19 mouse cellular contexts compared by ENCODE assay signal in genomic region chr3:102261517-102261916, GRCm38 (mm10). TPM values are rescaled to one million over a fixed set of nuclear protein-coding genes. Genes with fewer than 3 reads are reported as not detected.
DNase-seq lines count a peak whose midpoint lies in the region; ATAC-seq and TF ChIP-seq lines count a peak whose summit lies in the region.
"Had no signal": no experiment of that assay in that cellular context is flagged by ENCODE, and none has a peak within 500 bp of the region (broad histone marks: within the 10 kb centered on the region; RNA-seq: fewer than 3 reads in every experiment).

No protein-coding gene starts in this region.

- no peak for TF ChIP-seq POLR2A in cortical plate, adult 2 months (IDR thresholded peaks at IDR 0.05; ENCODE audit: extremely low read depth, insufficient read depth, low read length)

- H3K27ac ChIP-seq in layer of hippocampus, adult 2 months = peak overlapping the region; percentile 83
- H3K27ac ChIP-seq in cortical plate, adult 2 months (ENCODE audit: insufficient read depth, low read length) = peak overlapping the region; percentile 69; the same call in 1 of the 2 replicates
- H3K27ac ChIP-seq: embryonic facial prominence, embryonic 13.5 days; forebrain, embryonic 12.5 days; heart, adult 2 months; heart, embryonic 13.5 days; hindbrain, embryonic 15.5 days had no signal

- no peak for ATAC-seq in megakaryocyte, adult 5-6 weeks (ENCODE audit: poor library complexity, severe bottlenecking)
- ATAC-seq: forebrain, embryonic 16.5 days; intestine, embryonic 16.5 days had no signal

- no peak for TF ChIP-seq CTCF in layer of hippocampus, adult 2 months (conservative IDR thresholded peaks at IDR 0.05)
- no peak for TF ChIP-seq CTCF in cortical plate, adult 2 months (IDR thresholded peaks at IDR 0.05; ENCODE audit: extremely low read depth, insufficient read depth, low read length)

- no peaks in the 10 kb centered on the region for H3K4me1 ChIP-seq in cortical plate, adult 2 months (ENCODE audit: control insufficient read depth, insufficient read depth, low read length)
- H3K4me1 ChIP-seq: forebrain, embryonic 12.5 days had no signal

- DNase-seq in layer of hippocampus, adult 2 months (ENCODE audit: low spot score in 2 of 2) = no peak
- DNase-seq in layer of hippocampus, adult 18-20 months (ENCODE audit: low spot score in 2 of 2) = no peak
- peak; percentile 63 for DNase-seq in 3134 (ENCODE audit: extremely low read depth, insufficient read length, low spot score)
- DNase-seq in 3T3-L1 (ENCODE audit: low read depth, low spot score) = peak; percentile 64
- DNase-seq: cerebellum, adult 11 months; cerebellum, adult 8-10 months; cerebellum, postnatal 14 days; gastrocnemius, postnatal 10 days; heart, adult 2 months; heart, postnatal 36 days had no signal

- H3K4me3 ChIP-seq in layer of hippocampus, adult 2 months = no peak overlapping the region
- no peak overlapping the region for H3K4me3 ChIP-seq in cortical plate, adult 2 months (ENCODE audit: insufficient read depth, low read length)
- H3K4me3 ChIP-seq: embryonic facial prominence, embryonic 13.5 days; forebrain, embryonic 12.5 days; heart, adult 2 months; heart, embryonic 13.5 days; hindbrain, embryonic 15.5 days had no signal

RNA-seq across cellular contexts. Expression of gene Vangl1, which starts 57.0 kb away (rescaled TPM):
- 1 to 10 TPM; 4.2 to 5.8 TPM for total RNA-seq in layer of hippocampus, adult 2 months (2021)
- total RNA-seq in layer of hippocampus, adult 18-20 months (2021) = 1 to 10 TPM; 5.5 to 7.8 TPM
- polyA plus RNA-seq in cortical plate, adult 2 months (2012; rRNA removed) = 4.5 and 5.0 TPM in 2 replicates
- 1.1 TPM in 2 replicates for total RNA-seq in megakaryocyte, adult 5-6 weeks (2015)
- 0.04 and 0.77 TPM in 2 replicates for total RNA-seq in megakaryocyte, adult 5-6 weeks (2017)
- total RNA-seq: CH12.LX had no signal

Comparison
In these comparisons a context has a peak if more than half of its experiments do, and no peak if none do; other contexts are left out.
1. DNase-seq: peak in 3134 (single experiment) and 3T3-L1 (single experiment); none in layer of hippocampus, adult 2 months (0 of 2) and layer of hippocampus, adult 18-20 months (0 of 2).